Mouse (Mus musculus): ENCODE measurements around the gene Gm8113. TPM values are rescaled to one million over a fixed set of nuclear protein-coding genes. Genes with fewer than 3 reads are reported as not detected.

The Gm8113 gene
- polyA plus RNA-seq (2015; fragmentation: Illumina TruSeq; extraction: RNeasy Lipid Tissue Mini Kit (QIAGEN cat#74804); ENCODE audit: insufficient read depth, low replicate concordance) = 5.7 TPM

GRCm38 (mm10) chr14:43924688-43925403, at the start of gene Gm8113:
Gm8113 (plus strand) TSS chr14:43925390.

GRCm38 (mm10) chr14:43875417-43875816, 49.8 kb upstream of the Gm8113 start, which contains the start of gene Ear1:
Ear1 (minus strand) TSS chr14:43875517.

GRCm38 (mm10) chr14:43923459-43923858, 1.7 kb upstream of the Gm8113 start, which contains the start of gene Ear10:
Ear10 (minus strand) TSS chr14:43923559.

GRCm38 (mm10) chr14:43956769-43957168, 31.6 kb downstream of the Gm8113 start, which contains the start of gene Ang5:
Ang5 (plus strand) TSS chr14:43957069.

Other genes with a start within 250 kb of the Gm8113 start
- not detected for gene Gm8165, start 248.2 kb upstream of the Gm8113 start, polyA plus RNA-seq (2015; fragmentation: Illumina TruSeq; extraction: RNeasy Lipid Tissue Mini Kit (QIAGEN cat#74804); ENCODE audit: insufficient read depth, low replicate concordance)
- 0.33 TPM for gene Gm7324, start 227.6 kb upstream of the Gm8113 start, polyA plus RNA-seq (2015; fragmentation: Illumina TruSeq; extraction: RNeasy Lipid Tissue Mini Kit (QIAGEN cat#74804); ENCODE audit: insufficient read depth, low replicate concordance)
- gene Gm16506, start 197.9 kb upstream of the Gm8113 start, polyA plus RNA-seq (2015; fragmentation: Illumina TruSeq; extraction: RNeasy Lipid Tissue Mini Kit (QIAGEN cat#74804); ENCODE audit: insufficient read depth, low replicate concordance) = not detected
- not detected for gene Gm6526, start 177.5 kb upstream of the Gm8113 start, polyA plus RNA-seq (2015; fragmentation: Illumina TruSeq; extraction: RNeasy Lipid Tissue Mini Kit (QIAGEN cat#74804); ENCODE audit: insufficient read depth, low replicate concordance)
- gene Gm8180, start 140.6 kb upstream of the Gm8113 start, polyA plus RNA-seq (2015; fragmentation: Illumina TruSeq; extraction: RNeasy Lipid Tissue Mini Kit (QIAGEN cat#74804); ENCODE audit: insufficient read depth, low replicate concordance) = 0.62 TPM
- 0.62 TPM for gene Ear1, start 49.9 kb upstream of the Gm8113 start, polyA plus RNA-seq (2015; fragmentation: Illumina TruSeq; extraction: RNeasy Lipid Tissue Mini Kit (QIAGEN cat#74804); ENCODE audit: insufficient read depth, low replicate concordance)
- not detected for gene Ear10, start 1.8 kb upstream of the Gm8113 start, polyA plus RNA-seq (2015; fragmentation: Illumina TruSeq; extraction: RNeasy Lipid Tissue Mini Kit (QIAGEN cat#74804); ENCODE audit: insufficient read depth, low replicate concordance)
- gene Ang5, start 31.7 kb downstream of the Gm8113 start, polyA plus RNA-seq (2015; fragmentation: Illumina TruSeq; extraction: RNeasy Lipid Tissue Mini Kit (QIAGEN cat#74804); ENCODE audit: insufficient read depth, low replicate concordance) = not detected
- gene Ang6, start 76.9 kb downstream of the Gm8113 start, polyA plus RNA-seq (2015; fragmentation: Illumina TruSeq; extraction: RNeasy Lipid Tissue Mini Kit (QIAGEN cat#74804); ENCODE audit: insufficient read depth, low replicate concordance) = not detected
- gene Ear2, start 177.3 kb downstream of the Gm8113 start, polyA plus RNA-seq (2015; fragmentation: Illumina TruSeq; extraction: RNeasy Lipid Tissue Mini Kit (QIAGEN cat#74804); ENCODE audit: insufficient read depth, low replicate concordance) = 85.3 TPM
- not detected for gene Gm3327, start 198.5 kb downstream of the Gm8113 start, polyA plus RNA-seq (2015; fragmentation: Illumina TruSeq; extraction: RNeasy Lipid Tissue Mini Kit (QIAGEN cat#74804); ENCODE audit: insufficient read depth, low replicate concordance)